Mouse (Mus musculus): ENCODE measurements around the gene Ezr. TPM values are rescaled to one million over a fixed set of nuclear protein-coding genes. Genes with fewer than 3 reads are reported as not detected.
A peak's percentile ranks its signal among the peaks of the same experiment; 100 is the strongest.

The Ezr gene
- polyA plus RNA-seq, 1 experiment = 152 TPM

- WGBS = 62% methylated on average over 1 of the region's 1 CpGs
- Histone ChIP-seq H3K27ac (ENCODE audit: insufficient read depth, low read depth, low read length) (no peak overlapping the region), H3K4me3 (ENCODE audit: insufficient read depth, low read depth, low read length) (no peak overlapping the region), H3K27me3 (replicated peaks; ENCODE audit: control insufficient read depth, insufficient read depth, low read length) (no peaks in the 10 kb centered on the region), H3K4me1 (ENCODE audit: control insufficient read depth, insufficient read depth, low read length) (peaks cover 22% of the 10 kb centered on the region), H3K36me3 (ENCODE audit: control insufficient read depth, insufficient read depth, low read length) (no peaks in the 10 kb centered on the region)
- TF ChIP-seq CTCF (conservative IDR thresholded peaks at IDR 0.05; ENCODE audit: insufficient read depth, insufficient read length, low read depth, low read length) (no peak), POLR2A (IDR thresholded peaks at IDR 0.05; ENCODE audit: low read depth, low read length) (no peak)
- no peak for DNase-seq
Measured at GRCm38 (mm10) chr17:6816151-6816550, 33.6 kb upstream of the Ezr start.

- WGBS = 14% methylated on average over 4 of the region's 4 CpGs
Measured at GRCm38 (mm10) chr17:6814656-6815055, 32.1 kb upstream of the Ezr start.

GRCm38 (mm10) chr17:6812851-6813191 is 30.2 kb upstream of the Ezr start:
- Histone ChIP-seq H3K27ac (ENCODE audit: insufficient read depth, low read depth, low read length) (peak overlapping the region; percentile 72), H3K4me1 (ENCODE audit: control insufficient read depth, insufficient read depth, low read length) (peaks cover 35% of the 10 kb centered on the region), H3K36me3 (ENCODE audit: control insufficient read depth, insufficient read depth, low read length) (no peaks in the 10 kb centered on the region), H3K4me3 (ENCODE audit: insufficient read depth, low read depth, low read length) (no peak overlapping the region), H3K27me3 (replicated peaks; ENCODE audit: control insufficient read depth, insufficient read depth, low read length) (no peaks in the 10 kb centered on the region)
- peak; percentile 85 for DNase-seq
- WGBS = 10% methylated on average over 3 of the region's 3 CpGs
- TF ChIP-seq CTCF (conservative IDR thresholded peaks at IDR 0.05; ENCODE audit: insufficient read depth, insufficient read length, low read depth, low read length) (no peak), POLR2A (IDR thresholded peaks at IDR 0.05; ENCODE audit: low read depth, low read length) (no peak)

More at GRCm38 (mm10) chr17:6814656-6815055, 32.1 kb upstream of the Ezr start:
- Histone ChIP-seq H3K4me1 (ENCODE audit: control insufficient read depth, insufficient read depth, low read length) (peaks cover 26% of the 10 kb centered on the region), H3K27me3 (replicated peaks; ENCODE audit: control insufficient read depth, insufficient read depth, low read length) (no peaks in the 10 kb centered on the region), H3K36me3 (ENCODE audit: control insufficient read depth, insufficient read depth, low read length) (no peaks in the 10 kb centered on the region), H3K4me3 (ENCODE audit: insufficient read depth, low read depth, low read length) (no peak overlapping the region), H3K27ac (ENCODE audit: insufficient read depth, low read depth, low read length) (peak overlapping the region; percentile 75)
- DNase-seq = peak; percentile 84
- TF ChIP-seq CTCF (conservative IDR thresholded peaks at IDR 0.05; ENCODE audit: insufficient read depth, insufficient read length, low read depth, low read length) = no peak
- no peak for TF ChIP-seq POLR2A (IDR thresholded peaks at IDR 0.05; ENCODE audit: low read depth, low read length)

- H3K36me3 ChIP-seq (ENCODE audit: control insufficient read depth, insufficient read depth, low read length) = no peaks in the 10 kb centered on the region
- H3K4me1 ChIP-seq (ENCODE audit: control insufficient read depth, insufficient read depth, low read length) = peaks cover 35% of the 10 kb centered on the region
- WGBS = 27% methylated on average over 7 of the region's 7 CpGs
- H3K27ac ChIP-seq (ENCODE audit: insufficient read depth, low read depth, low read length) = peak overlapping the region; percentile 78
- H3K4me3 ChIP-seq (ENCODE audit: insufficient read depth, low read depth, low read length) = no peak overlapping the region
- no peaks in the 10 kb centered on the region for H3K27me3 ChIP-seq (replicated peaks; ENCODE audit: control insufficient read depth, insufficient read depth, low read length)
- peak; percentile 91 for DNase-seq
- TF ChIP-seq CTCF (conservative IDR thresholded peaks at IDR 0.05; ENCODE audit: insufficient read depth, insufficient read length, low read depth, low read length) (no peak), POLR2A (IDR thresholded peaks at IDR 0.05; ENCODE audit: low read depth, low read length) (no peak)
Measured at GRCm38 (mm10) chr17:6811931-6812850, 29.6 kb upstream of the Ezr start.

- no peaks in the 10 kb centered on the region for H3K36me3 ChIP-seq (ENCODE audit: control insufficient read depth, insufficient read depth, low read length)
- DNase-seq = peak; percentile 48
- H3K27me3 ChIP-seq (replicated peaks; ENCODE audit: control insufficient read depth, insufficient read depth, low read length) = no peaks in the 10 kb centered on the region
- peaks cover 32% of the 10 kb centered on the region for H3K4me1 ChIP-seq (ENCODE audit: control insufficient read depth, insufficient read depth, low read length)
- H3K4me3 ChIP-seq (ENCODE audit: insufficient read depth, low read depth, low read length) = no peak overlapping the region
- peak overlapping the region; percentile 12; the same call in 1 of the 2 replicates for H3K27ac ChIP-seq (ENCODE audit: insufficient read depth, low read depth, low read length)
- 68% methylated on average over 3 of the region's 3 CpGs for WGBS
- TF ChIP-seq CTCF (conservative IDR thresholded peaks at IDR 0.05; ENCODE audit: insufficient read depth, insufficient read length, low read depth, low read length) = no peak
- no peak for TF ChIP-seq POLR2A (IDR thresholded peaks at IDR 0.05; ENCODE audit: low read depth, low read length)
Measured at GRCm38 (mm10) chr17:6809331-6809730, 26.7 kb upstream of the Ezr start.

- TF ChIP-seq CTCF (conservative IDR thresholded peaks at IDR 0.05; ENCODE audit: insufficient read depth, insufficient read length, low read depth, low read length) = no peak
- no peak for TF ChIP-seq POLR2A (IDR thresholded peaks at IDR 0.05; ENCODE audit: low read depth, low read length)
- Histone ChIP-seq H3K27ac (ENCODE audit: insufficient read depth, low read depth, low read length) (no peak overlapping the region), H3K27me3 (replicated peaks; ENCODE audit: control insufficient read depth, insufficient read depth, low read length) (no peaks in the 10 kb centered on the region), H3K4me1 (ENCODE audit: control insufficient read depth, insufficient read depth, low read length) (peaks cover 27% of the 10 kb centered on the region), H3K4me3 (ENCODE audit: insufficient read depth, low read depth, low read length) (no peak overlapping the region), H3K36me3 (ENCODE audit: control insufficient read depth, insufficient read depth, low read length) (no peaks in the 10 kb centered on the region)
- WGBS = 76% methylated on average over 8 of the region's 8 CpGs
- no peak for DNase-seq
Measured at GRCm38 (mm10) chr17:6808521-6809165, 26.1 kb upstream of the Ezr start.
